Mouse (Mus musculus) bone marrow macrophage, adult 2 months (primary cell): ENCODE data around the gene Ptges3l. TPM values are rescaled to one million over a fixed set of nuclear protein-coding genes. Genes with fewer than 3 reads are reported as not detected.

ENCODE experiments used
- H3K27ac ChIP-seq: 2 replicates; pipeline ENCODE4 v1.5.1; 2012; ENCODE audit warnings: low read depth, low read length; ENCODE audit not compliant: insufficient read depth
- H3K4me1 ChIP-seq: 2 replicates; pipeline ENCODE4 v1.6.1; 2012; ENCODE audit warnings: low read length; ENCODE audit not compliant: control insufficient read depth, insufficient read depth
- H3K4me3 ChIP-seq: 2 replicates; pipeline ENCODE4 v1.5.1; 2012; ENCODE audit warnings: mild to moderate bottlenecking, low read length, moderate library complexity; ENCODE audit not compliant: insufficient read depth
- CTCF ChIP-seq: IDR thresholded peaks from 2 replicates; pipeline ENCODE4 v1.5.1; 2012; ENCODE audit warnings: low read depth, mild to moderate bottlenecking, low read length, moderate library complexity
- POLR2A ChIP-seq: IDR thresholded peaks from 2 replicates; pipeline ENCODE4 v1.6.1; 2012; ENCODE audit warnings: mild to moderate bottlenecking, low read depth, low read length, borderline replicate concordance
- polyA plus RNA-seq: library from polyadenylated mRNA; stranded (reverse); fragments of >200 nt; gene quantifications from 2 replicates; pipeline ENCODE4 v1.2.4, GENCODE M21; 2012; ENCODE audit not compliant: missing spikeins, insufficient read depth, insufficient read length

Gene Ptges3l
- polyA plus RNA-seq, 1 experiment = 4.7 TPM

DNA sequence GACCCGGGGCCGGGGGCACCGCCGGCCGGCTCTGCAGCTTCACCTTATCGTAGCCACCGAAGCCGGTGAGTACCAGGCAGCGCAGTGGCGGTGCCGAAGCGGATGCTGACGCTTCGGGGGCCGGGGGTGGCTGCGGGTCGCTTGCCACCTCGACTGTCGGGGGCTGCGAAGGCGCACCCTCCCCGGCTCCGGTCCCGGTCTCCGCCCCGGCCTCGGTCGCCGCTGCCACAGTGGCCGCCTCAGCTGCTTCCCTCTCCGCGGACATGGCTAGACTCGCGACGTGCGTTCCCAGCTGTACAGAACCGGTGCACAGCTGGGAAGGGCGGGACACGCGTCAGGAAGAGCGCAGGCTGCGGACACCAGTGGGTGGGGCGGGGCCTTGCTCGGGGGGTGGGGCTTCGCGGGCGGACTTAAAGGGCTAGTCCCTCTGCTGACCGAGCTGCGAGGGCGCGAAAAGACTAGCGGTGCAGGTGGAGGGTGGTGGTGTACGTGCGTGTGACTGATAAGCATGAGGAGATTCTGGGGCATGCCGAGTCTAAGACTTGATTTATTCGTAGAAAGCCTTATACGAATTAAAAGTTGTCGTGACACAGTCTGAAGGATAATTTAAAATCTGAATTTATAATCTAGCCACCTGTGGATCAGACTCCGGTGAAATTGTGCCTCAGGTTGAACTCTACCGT, 40.9 kb upstream of the Ptges3l start, which contains the start of gene Vat1:
Gene Vat1 (minus strand): TSS at position 362 of the 683 bp plus-strand sequence.
- no peak for TF ChIP-seq CTCF
- no peak for TF ChIP-seq POLR2A
- Histone ChIP-seq H3K4me3 (peak within 1 kb of the TSS; percentile 88), H3K27ac (peak within 1 kb of the TSS; percentile 87), H3K4me1 (peaks cover 26% of the 10 kb centered on the region)

DNA sequence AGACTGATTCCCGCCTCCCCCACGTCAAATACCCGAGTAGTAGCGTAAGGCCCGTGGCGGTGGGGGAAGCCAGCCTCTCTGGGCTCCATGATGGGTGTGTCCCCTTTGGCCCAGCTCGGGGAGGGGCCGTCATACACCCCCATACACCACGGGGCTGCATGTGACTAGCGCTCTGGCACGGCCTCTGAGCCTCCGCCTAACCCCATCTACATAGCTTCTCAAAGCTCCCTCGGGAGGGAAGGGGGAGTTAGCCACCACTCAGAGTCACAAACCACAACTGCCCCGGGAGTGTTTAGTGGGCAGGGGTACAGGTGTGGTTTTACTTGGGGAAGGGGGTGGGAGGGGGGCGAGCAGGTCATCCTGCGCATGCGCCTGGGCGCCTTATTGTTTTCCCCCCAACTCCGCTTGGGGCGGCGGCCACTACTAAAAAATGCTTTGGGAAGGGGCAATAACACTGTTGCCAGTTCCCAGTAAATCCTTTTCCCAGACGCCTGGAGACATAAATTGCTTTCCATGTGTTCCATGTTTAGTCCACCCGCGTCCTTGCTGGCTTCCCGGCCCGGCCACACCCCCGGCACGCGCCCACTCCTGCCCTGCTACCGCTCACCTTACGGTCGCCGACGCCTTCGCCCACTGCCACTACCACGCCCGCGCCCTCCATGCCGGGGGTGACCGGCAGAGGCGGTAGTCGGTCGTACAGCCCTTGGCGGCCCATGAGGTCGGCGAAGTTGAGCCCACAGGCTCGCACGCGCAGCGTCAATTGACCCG, 40.2 kb upstream of the Ptges3l start:
- peak overlapping the region; percentile 87 for H3K27ac ChIP-seq
- H3K4me3 ChIP-seq = peak overlapping the region; percentile 88
- TF ChIP-seq POLR2A (no peak), CTCF (no peak)
- peaks cover 26% of the 10 kb centered on the region for H3K4me1 ChIP-seq

DNA sequence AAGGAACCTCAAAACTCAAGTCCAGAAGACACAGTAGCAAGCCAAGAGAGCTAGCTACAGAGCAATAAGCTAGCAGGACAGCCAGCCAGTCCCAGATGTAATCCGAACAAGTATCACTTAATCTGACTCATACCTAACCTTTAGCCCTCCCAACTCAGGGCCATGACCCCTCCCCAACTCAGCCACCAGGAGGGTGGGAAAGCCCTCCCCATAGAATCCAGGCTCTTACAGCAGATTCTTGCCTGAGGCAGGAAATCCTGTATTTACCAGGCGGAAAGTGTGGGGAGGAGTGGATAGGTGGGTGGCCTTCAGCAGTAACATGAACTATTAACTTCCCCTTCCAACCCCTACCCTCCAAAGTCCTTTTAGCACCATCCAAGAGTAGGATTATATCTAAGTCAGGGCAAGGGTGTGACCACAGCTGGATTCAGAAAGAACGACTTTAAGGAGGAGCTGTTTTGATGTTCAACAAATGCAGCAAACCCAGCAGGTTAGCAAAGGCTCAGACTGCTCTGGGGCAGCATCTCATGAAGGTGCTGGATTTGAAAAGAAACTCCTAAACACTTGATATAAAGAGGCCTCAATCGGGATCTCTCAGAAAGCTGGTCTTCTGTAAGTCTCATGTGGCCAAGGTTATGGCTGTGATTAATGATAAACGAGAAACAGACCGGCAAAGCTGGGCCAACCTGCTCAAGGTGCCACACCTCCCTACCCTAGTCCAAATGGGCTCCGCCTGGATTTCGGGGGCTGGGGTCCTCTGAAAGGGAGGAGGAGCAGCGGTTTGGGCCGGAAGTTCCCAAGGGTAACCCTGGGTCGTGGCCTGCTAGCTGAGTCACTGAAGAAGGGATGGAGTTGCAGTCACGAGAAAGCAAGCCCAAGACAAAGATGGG, 39.3 kb upstream of the Ptges3l start, which contains the start of gene Rnd2:
Gene Rnd2 (plus strand): TSS at position 789 of the 890 bp plus-strand sequence.
- Histone ChIP-seq H3K4me3 (peak within 1 kb of the TSS; percentile 88), H3K27ac (peak within 1 kb of the TSS; percentile 87), H3K4me1 (peaks cover 26% of the 10 kb centered on the region)
- no peak for TF ChIP-seq CTCF
- TF ChIP-seq POLR2A = no peak

DNA sequence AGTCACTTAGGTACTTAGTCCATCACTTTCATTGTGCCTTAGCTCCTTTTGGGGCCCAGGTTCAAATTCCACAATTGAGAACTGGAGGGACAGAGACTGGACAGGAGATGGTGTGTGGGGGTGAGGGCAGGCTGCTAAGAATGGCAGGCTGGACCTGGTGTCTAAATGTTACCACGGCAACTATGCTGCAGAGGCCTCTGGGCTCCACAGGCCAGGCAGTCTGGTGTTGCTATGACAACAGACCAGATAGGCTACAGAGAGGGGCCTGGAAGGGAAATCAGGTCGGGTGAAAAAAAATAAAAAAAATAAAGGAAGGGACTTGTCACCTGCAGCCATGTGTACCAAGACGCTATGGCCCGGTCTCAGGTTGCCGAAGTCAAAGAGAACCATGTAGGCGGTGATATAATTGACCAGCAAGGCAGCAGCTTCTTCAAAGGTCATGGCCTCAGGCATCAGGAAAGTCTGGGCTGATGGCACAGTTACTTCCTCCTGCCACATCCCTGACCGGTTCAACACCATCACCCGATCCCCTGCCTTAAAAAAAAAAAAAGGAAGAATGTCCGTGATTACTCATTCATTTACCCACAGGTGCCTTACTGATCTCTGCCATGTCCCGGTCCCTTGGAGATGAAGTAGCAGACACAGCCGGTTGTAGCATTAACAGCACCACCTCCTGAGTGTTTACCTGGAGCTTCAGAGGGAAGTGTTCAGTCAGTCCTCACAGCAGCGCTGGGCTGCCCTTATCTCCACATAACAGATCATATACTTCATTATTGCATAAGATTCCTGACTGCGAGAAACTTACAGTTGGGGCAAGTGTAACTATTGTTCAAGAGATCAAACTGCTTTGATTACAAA, 37.7 kb upstream of the Ptges3l start:
- no peak for TF ChIP-seq POLR2A
- TF ChIP-seq CTCF = no peak
- H3K27ac ChIP-seq = no peak overlapping the region
- H3K4me3 ChIP-seq = no peak overlapping the region
- peaks cover 26% of the 10 kb centered on the region for H3K4me1 ChIP-seq

DNA sequence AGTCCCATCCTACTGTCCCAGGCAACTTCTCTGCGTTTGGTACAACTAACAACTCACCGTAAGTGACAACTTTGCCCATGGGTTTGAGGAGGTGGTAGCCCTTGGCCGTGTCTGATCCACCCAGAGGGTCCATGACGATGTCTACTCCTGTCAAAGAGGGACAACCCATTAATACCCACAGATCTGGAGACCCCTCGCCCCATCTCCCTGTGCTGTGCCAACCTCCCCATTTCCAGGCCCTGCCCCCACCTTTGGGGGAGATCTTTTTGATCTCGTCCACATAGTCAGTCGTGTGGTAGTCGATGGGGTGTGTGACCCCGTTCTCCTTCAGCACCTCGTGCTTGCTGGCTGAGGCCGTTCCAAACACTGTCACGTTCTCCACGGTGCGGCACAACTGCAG, 37.0 kb upstream of the Ptges3l start:
- TF ChIP-seq CTCF (no peak), POLR2A (no peak)
- Histone ChIP-seq H3K27ac (no peak overlapping the region), H3K4me3 (no peak overlapping the region), H3K4me1 (peaks cover 24% of the 10 kb centered on the region)

DNA sequence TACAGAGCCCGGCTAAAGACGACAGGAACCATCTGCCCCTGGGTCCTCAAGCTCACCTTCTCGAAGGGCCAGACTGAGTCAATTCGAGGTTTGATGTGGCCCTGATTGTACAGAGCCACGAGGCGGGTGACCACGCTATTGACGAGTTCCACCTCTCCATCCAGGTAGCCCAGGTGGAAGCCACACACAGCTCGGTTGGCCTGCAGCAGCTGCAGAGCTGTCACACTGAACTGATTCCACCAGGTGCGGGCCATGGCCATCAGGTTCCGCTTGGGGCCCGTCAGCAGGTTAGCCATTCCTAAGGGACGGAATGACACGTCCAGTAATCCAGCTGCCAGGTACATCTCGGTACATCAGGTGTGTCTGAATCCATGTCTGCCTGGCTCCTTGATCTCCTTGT, 35.2 kb upstream of the Ptges3l start:
- Histone ChIP-seq H3K4me3 (no peak overlapping the region), H3K4me1 (peaks cover 20% of the 10 kb centered on the region), H3K27ac (no peak overlapping the region)
- no peak for TF ChIP-seq POLR2A
- TF ChIP-seq CTCF = no peak

DNA sequence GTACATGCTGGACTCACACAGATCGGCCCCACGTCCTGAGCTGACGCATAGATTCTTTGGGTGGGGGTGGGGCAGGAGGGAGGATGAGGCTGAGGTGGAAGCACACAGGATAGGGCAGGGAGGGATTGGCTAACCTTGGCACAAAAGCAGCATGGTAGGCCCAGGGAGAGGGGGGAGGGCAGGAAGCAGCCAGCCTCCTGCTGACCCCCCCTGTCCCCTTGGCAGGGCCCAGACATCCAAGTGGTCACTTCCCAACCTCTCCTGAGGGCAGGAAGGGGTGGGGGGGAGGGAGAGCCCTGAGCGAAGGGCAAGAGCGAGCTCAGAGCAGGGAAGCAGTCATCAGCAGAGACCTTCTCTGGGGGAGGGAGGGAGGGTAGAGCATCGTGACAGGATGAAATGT, 34.6 kb upstream of the Ptges3l start:
- TF ChIP-seq CTCF (no peak), POLR2A (no peak)
- Histone ChIP-seq H3K27ac (no peak overlapping the region), H3K4me3 (no peak overlapping the region), H3K4me1 (peaks cover 20% of the 10 kb centered on the region)

DNA sequence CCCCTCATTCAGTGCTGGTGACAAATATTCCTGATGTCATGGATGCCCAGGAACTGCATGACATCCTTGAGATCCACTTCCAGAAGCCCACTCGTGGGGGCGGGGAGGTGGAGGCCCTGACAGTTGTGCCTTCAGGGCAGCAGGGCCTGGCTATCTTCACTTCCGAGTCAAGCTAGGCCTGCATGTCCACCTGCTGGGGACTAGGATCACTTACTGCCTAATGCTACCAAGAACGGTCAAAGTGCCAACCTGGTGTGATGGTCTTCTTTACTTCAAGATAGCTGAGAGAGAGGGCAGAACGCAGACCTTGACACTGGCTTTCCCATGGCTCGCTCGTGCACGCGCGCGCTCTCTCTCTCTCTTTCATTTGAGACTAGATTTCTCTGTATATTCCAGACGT, 33.1 kb upstream of the Ptges3l start:
- no peak overlapping the region for H3K27ac ChIP-seq
- H3K4me1 ChIP-seq = peaks cover 9% of the 10 kb centered on the region
- H3K4me3 ChIP-seq = no peak overlapping the region
- TF ChIP-seq CTCF (no peak), POLR2A (no peak)

DNA sequence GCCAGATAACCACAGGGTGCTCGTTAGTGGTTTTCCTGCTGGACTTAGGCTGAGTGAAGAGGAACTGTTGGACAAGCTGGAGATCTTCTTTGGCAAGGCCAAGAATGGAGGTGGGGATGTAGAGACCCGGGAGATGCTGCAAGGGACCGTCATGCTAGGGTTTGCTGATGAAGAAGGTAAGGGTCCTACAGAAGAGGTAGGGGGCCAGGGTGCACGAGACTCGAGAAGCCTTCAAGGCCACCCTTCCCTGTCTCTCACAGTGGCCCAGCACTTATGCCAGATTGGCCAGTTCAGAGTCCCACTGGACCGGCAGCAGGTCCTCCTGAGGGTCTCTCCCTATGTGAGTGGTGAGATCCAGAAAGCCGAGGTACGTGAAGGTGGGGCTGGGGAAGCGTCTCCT, 32.5 kb upstream of the Ptges3l start:
- no peak overlapping the region for H3K27ac ChIP-seq
- H3K4me1 ChIP-seq = peaks cover 5% of the 10 kb centered on the region
- no peak for TF ChIP-seq POLR2A
- TF ChIP-seq CTCF = no peak
- H3K4me3 ChIP-seq = no peak overlapping the region
